Mouse (Mus musculus): ENCODE results near the gene Apc2. TPM values are rescaled to one million over a fixed set of nuclear protein-coding genes. Genes with fewer than 3 reads are reported as not detected.
"Not testable (repeated sequence)": the region's sequence is repeated elsewhere in the genome, so short reads cannot be mapped to it uniquely, and the experiment has no call there.

The Apc2 gene
- total RNA-seq, 2 experiments from 2014 or later = 2.6 to 2.8 TPM

DNA sequence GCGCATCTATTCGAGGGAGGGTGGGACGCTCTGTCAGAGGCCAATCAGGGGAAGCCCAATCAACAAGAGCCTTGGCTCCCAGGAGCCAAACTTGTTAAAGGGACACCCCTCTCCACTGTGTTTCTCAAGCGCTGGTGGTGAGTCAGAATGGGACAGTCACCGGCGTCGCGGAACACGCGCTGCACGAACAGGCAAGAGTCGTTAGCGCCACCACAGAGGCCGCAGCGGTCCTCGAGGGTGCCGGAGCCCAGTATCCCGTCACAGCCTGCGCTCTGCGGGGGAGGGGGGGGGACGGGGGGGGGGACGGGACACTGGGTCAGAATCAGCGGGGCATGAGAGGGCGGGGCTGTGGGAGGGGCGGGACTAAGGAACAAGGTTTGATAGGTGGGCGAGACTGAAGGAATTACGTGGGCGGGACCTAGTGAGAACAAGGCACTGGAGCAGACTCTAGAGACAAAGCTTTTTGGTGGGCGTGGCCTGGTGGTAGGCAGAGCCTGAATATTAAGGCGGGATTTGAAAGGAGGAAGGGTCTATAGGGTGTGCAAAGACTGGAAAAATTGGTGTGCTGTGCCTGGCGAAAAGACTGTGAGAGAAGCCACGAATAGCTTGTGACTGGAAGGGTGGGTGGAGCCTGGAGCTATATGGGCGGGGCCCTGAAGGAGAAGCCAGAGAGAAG, 47.1 kb downstream of the Apc2 start:
- DNase-seq = peak; percentile 56 to 57

DNA sequence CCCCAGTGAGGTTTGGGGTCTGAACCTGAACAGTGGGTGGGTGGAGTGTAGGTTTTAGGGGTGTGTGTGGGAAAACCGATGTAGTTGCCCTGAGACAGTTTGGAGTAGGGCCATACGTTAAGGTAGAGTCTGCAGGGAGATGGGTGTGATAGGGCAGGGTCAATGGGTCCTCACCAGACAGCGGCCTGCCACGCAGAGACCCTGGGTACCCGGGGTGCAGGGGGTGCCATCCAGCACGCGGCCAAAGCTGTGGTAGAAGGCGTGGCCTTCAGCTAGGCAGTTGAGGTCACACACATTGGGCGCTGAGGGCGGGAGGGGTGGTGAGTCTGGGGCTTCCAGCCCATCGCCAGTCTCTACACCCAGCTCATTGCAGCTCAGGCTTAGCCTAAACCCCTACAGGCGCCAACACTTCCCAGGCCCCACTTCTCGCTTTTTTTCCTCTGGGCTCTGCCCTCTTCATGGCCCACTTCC, 47.7 kb downstream of the Apc2 start:
- no peak for DNase-seq

DNA sequence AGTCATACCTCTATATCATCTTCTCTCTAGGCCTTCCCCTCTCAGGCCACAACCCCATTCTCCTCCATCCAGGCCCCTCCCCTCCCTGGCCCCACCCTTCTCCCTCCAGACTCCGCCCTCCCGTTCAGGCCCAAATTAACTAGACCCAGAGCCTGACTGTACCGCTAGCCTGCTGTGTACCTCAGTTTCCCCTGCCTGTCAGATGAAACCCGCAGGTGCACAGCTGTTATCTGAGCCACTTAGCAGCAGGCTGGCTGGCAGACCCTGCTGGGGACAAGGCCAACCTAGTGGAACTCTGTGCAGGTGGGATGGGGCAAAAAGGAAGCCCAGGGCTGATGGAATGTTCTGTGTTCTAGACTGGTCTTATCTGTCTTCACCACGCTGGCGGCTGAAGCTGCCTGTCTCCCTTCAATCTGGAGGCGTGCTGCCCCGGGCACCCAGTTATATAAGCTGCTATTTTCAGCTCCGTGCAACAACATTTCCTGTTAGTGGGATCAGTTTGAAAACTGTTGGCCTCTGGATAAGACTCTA, 48.4 kb downstream of the Apc2 start:
- peak; percentile 64 to 76 for DNase-seq

DNA sequence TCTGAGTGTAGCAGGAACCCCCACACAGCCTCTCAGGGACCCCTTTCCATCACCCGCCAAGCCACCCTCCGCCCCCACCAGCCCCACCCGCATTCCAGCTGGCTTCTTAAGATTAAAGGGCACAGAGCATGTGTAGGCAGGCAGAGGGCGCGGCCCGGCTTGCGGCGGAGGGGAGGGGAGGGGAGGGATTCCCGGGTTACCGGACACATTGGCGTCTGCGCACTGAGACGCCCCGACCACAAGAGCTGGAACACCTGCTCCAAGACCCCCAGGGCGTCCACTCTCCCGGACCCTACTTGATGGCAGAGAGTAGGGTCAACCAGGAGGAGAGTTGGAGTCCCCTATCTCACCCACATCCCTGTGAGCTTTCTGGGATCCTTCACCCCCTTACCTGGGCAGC, 49.3 kb downstream of the Apc2 start:
- DNase-seq = no peak

DNA sequence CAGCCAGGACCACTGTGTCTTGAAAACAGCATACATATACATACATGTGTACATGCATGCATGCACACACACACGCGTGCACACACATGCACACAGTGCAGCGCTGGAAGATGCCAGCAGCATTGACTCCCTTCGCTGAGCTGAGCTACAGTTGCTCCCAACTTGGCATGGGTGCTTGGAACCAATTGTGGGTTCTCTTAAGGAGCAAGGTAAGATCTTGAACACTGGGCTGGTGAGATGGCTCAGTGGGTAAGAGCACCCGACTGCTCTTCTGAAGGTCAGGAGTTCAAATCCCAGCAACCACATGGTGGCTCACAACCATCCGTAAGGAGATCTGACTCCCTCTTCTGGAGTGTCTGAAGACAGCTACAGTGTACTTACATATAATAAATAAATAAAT, 50.2 kb downstream of the Apc2 start:
- not testable (repeated sequence) for DNase-seq

DNA sequence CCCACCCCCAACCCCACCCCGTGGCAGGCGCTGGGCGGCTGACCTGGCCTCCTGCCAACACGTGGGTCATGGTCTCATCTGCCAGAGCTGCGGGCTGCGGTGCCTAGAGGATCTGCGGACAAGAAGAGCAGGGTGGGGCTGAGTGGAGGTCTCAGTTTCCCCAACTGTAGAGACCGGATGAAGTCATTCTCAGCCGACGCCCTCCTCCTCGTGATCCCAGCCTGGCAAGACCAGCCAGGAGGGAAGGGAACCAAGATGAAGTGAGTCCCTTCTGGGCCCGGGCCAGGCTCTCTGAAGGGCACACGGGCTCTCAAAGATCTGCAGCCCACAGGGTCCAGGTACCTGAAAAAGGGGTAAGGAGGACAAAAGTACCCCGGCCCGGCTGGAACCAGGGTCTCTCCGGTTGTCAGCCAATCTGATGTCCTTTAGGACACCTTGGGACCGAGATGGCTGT, 51.8 kb downstream of the Apc2 start:
- DNase-seq = peak; percentile 72 to 77

DNA sequence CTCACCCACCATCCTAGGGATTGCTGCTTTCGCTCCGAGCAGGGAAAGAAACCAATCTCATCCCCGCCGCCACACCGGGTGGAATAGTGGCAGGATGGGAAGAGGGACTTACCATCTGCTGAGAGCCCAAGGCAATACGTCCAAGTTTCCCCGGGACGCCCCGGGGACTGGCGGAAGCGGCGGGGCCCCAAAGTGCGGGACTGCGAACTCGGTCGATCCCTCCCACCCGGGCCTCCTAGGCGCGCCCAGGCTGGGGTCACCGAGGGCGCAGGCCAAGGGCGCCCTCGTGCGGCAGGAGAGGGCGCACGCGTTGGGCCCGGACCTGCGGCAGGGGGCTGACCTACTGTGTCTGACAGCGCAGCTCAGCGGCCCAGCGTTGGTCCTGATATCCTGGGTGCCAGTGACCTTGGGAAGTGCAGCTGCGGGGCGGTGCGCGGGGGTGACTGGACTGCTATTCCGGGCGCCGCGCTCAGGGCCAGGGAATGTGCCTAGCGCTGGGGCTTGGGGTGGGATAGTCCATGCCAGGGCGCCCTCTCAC, 52.5 kb downstream of the Apc2 start, which contains the start of gene Adamtsl5:
Gene Adamtsl5, minus strand, starts transcription at position 169 of the 538 bp plus-strand sequence.
- peak; percentile 82 to 87 for DNase-seq

DNA sequence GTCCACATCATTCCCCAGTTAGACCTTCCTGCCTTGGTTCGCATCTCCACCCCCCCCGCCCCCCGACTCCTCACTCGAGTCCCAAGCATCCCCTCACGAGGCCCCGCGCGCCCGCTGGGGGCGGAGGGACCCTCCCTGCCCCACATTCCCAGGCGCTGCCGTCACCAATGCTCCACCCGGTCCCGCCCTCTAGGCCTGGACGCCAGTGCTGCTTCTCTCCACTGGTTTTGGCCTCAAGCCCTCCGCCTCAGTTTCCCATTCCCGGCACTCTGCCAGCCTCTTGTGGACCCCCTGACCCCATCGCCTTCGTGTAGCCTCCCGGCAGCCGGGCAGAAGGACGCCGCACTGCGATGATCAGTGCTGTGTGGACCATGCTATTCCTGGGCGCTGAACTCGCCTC, 53.2 kb downstream of the Apc2 start:
- peak; percentile 47 to 48 for DNase-seq

DNA sequence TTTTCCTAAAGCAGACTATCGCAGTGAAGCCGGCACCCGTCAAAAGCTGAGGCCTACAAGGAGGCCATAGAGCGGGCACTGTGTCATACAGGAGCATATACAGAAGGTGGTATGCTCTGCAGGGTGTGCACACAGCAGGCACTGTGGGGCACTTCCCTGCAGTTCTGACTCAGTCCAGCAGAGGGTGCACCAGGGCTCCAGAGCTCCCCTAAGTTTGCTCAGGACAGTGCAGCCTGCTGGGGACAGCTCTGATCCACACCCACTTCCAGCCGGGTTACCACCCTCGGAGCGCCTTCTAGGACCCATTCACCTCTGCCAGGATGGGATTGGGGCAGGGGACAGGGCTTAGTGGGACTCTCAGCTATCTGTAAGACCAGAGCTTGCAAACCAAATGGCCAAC, 54.5 kb downstream of the Apc2 start:
- peak; percentile 82 to 95 for DNase-seq

DNA sequence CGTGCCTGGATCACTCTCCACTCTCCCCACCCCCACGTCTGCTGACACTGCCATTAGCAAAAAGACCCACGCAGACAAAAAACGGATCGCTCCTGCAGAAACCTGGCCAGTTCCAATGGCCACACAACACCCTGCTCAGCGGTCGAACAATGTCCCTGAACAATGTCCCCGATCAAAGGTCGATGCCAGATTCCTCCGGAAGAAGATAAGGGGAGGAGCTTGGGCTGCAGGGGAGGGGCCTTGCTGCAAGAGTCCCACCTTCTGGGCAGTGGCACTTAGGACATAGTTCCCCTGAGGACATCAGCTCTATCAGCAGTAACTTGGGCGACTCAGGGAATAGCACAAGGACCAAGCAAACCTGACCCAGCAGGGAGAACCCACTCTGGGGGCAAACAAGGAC, 56.1 kb downstream of the Apc2 start:
- DNase-seq = no peak

DNA sequence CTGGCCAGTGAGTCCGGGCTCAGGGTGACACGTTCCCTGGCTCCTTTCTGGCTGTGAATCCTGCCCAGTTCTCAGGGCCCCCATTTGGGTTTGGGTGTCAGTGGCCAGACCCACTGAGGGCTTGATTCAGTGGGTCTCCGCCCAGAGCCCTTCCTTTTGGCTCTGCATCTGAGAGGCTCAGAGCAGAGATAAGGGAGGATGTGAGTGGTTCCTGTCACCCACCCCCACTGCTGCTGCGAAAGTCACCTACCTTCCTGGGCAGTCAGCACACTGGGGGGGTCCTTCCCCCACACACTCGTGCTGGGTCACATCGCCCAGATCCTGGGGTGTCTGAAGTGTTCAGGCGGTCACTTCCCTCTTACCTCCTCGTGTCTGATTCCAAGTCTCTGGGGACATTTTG, 57.0 kb downstream of the Apc2 start:
- no peak for DNase-seq

DNA sequence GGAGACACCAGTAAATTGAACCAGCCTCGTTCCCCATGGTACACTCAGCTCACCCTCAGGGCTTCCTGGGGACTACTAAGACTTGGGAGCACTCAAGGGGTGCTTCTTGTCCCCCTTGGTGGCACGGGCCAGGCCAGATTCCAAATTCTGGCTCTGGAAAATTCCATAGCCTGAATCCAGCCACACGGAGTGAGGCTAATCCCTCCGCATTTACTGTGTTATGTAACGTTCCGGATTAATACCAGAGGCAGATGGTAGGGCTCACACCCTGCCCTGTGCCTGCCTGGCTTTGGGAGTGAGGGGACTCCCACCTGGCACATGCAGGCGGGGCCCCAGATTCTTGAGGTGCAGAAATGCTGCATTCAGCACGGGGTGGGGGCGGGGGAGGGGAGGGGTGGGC, 59.7 kb downstream of the Apc2 start:
- DNase-seq = no peak

DNA sequence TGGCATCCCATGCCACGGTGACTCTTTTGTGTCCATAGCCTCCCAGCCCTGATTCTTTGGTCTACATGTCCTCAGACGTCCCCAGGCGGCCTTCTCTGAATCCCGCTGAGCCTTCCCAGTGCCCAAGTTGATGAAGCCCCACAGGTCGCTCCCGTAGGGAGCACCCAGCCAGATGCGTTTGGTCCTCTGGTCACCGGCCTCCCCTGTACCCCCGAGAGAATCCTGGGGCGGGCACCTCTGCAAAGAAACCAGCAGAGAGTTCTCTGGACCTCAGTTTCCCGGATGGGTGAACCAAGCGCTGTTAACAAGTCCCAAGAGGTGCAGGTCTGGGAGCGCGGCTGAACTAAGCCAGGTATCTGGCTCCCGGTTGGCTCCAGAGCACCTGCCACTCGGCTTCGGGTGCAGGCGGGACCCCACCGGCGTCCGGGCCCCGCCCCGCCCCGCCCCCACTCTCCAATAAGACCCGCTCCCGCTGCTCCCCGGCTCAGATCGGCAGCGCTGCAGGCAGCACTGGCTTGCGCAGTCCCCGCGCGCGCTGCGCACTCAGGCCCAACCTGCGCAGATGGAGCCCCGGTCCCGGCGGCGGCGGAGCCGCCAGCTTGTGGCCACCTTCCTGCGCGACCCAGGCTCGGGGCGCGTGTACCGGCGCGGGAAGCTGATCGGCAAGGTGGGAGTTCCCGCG, 60.4 kb downstream of the Apc2 start, which contains the start of gene Plk5:
Gene Plk5, plus strand, starts transcription at position 459 of the 682 bp plus-strand sequence.
- no peak for DNase-seq

DNA sequence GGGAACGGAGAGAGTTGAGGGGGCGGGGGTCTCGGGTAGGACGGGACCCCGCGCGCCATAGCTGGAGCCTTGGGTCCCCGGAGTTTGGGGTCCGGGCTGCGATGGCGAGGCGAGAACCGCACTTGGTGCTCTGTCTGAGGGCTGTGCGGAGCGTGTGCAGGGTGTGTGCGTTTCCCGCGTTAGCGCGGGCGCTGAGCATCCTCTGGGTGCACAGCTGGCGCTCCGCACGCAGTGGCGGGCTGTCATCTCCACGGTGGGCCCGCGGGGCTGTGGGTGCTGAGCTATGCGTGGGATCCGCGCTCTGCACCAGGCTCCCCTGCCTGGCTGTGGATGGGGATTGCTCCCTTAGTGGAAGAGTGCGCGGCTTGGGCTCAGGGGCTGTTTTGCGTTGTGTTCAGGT, 61.0 kb downstream of the Apc2 start:
- no peak for DNase-seq

DNA sequence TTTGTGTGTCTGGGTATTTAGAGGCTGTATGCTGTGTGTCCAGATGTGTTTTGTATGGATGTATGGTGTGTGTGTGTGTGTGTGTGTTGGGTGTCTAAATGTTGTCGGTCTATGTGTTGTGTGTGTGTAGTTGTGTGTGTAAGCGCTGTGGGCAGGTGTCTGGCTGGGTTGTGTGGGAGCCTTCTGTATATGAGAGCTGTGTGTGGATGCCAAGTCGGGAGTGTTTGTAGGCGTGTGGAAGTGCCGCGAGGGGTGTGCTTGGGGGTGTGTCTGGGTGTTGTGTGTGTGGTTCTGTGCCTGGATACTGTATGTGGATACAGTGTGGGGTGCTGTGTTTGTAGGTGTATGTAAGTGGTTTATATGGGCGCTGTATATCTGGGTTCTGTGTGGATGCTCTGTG, 61.6 kb downstream of the Apc2 start:
- DNase-seq = no peak

DNA sequence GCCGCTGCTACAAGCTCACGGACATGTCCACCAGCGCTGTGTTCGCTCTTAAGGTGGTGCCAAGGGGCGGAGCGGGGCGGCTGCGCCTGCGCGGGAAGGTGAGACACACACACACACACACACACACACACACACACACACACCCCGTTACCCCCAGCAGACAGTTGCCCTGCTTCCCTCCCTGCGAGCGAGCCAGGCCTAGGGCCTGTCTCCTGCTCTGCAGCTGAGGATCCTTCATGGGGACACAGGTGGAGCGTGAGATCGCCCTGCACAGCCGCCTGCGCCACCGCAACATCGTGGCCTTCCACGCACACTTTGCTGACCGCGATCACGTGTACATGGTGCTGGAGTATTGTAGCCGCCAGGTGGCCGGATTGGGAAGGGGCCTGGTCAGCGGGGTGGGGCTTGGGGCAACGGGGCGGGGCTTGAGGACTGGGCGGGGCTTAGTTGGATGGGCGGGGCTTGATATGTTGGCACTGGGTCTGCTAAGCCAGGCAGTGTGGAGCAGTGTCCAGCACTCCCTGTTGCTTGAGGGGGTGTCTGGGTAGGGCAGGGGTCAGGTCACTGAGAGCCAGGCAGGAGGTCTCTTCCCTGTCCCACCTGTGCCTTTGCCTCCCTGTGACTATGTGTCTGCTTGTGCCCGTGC, 62.3 kb downstream of the Apc2 start:
- peak in 1 of 2 experiments; percentile 54 for DNase-seq

DNA sequence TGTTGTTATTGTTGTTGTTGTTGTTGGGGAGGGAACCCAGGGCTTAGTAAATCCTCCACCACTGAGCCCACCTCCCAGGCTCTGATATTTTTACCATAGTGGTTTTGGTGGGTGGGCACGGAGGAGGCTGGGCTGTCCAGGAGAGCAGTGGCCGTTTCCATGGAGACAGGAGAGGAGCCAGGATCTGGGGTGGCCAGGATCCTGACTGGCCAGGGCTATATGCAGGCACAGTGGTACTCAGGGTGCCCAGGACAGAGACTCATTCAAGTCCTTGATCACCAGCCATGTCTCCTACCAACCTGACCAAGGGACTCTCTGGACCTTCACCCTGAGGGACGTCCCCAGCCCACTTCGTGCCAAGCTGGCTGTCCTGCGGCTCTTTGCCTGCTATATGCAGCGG, 68.0 kb downstream of the Apc2 start:
- DNase-seq = no peak

DNA sequence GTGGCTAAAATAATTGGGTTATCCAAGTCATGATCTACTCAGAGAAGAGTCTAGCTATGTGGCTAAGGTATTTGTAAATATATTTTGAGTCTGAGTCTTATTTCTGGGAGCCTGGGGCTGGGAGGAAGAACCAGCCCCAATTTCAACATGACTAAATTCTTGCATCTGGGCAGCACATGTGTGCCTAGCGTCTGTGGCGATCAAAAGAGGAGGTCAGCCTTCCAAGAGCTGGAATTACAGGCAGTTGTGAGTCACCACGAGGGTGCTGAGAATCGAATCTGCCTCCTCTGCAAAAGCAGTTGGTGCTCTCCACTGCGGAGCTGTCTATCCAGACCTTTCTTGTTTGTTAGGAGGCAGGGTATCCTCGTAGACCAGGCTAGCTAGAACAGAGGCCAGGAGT, 70.0 kb downstream of the Apc2 start:
- DNase-seq = no peak

All from heart, adult 18-20 months (tissue).